Mouse (Mus musculus) cerebellum, postnatal 36 days (tissue): ENCODE results near the gene Med15.
"Not testable (repeated sequence)": the region's sequence is repeated elsewhere in the genome, so short reads cannot be mapped to it uniquely, and the experiment has no call there.

Experiments
- DNase-seq, 2 experiments: peaks; one replicate each; pipeline ENCODE4 v3.0.0; 2021 to 2022; ENCODE audit warnings: mixed read lengths in 2 of 2

Gene Med15

DNA sequence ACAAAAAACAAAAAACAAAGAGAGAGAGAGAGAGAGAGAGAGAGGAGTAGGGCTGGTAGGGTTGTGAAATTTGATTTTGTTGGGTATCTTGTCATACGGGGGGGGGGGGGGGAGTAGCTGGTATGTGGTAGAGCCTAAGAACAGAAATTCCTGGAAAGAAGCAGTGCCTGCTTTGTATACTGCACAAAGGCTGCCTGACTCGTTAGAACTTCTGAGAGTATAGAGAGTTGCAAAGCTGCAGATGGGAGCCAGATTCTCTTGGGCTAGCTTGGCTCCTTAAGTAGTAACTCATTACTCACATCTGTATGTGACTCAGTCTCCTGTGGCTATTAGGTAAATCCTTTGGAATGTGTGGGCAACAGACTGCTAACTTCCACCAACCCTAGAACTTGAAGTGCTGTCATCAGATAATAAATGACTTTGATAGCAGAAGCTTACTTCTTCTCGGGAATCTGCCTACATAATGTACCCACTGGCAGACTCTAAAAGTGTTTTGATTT lies at the start of gene Med15:
Med15 (minus strand) TSS at position 51 of the 500 bp plus-strand sequence.
- no peak for DNase-seq

DNA sequence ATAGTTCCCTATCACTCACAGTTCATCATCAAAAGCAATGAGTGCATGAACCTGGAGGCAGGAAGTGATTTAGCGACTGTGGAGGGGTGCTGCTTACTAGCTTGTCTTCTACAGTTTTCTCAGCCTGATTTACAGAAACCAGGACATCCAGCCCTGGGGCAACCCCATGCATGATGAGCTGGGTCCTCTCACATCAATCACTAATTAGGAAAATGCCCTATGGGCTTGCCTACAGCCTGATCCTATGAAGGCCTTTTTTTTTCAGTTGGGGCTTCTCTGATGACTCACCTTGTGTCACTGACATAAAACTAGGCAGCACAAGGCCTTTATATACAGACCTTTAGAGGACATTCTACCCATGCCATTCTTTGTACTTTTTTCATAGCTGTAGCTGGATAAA lies 47.0 kb upstream of the Med15 start:
- no peak for DNase-seq

DNA sequence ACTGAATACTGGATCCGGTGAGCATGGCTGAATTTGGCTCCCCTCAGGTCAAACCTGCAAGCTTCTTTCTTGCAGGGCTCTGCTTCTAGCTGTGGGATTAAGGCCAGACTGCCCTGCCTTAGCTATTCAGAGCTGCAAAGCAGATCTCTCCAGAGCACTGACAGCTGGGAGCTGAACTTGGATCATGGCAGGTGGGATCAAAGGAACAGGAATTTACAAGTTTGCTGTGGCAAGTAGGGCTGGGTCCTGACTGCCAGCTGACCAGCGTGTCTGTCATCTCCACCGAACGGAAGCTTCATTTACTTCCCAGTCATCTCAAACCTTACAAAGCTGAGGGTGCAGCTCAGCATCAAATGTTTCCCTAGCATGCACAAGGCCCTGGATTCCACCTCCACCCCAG lies 45.5 kb upstream of the Med15 start:
- no peak for DNase-seq

DNA sequence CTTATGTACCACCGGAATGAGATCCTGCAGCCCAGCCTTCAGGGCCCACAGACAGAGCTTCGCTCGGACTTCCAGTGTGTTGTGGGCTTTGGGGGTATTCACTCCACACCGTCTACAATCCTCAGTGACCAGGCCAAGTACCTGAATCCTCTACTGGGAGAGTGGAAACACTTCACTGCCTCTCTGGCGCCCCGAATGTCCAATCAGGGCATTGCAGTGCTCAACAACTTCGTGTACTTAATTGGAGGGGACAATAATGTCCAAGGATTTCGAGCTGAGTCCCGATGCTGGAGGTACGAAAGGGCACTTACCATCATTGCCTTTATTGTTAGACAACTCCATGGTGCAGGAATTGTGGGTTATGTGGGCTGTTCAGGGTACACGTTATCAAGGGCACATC lies 44.1 kb upstream of the Med15 start:
- DNase-seq: peak; percentile 47 to 53

DNA sequence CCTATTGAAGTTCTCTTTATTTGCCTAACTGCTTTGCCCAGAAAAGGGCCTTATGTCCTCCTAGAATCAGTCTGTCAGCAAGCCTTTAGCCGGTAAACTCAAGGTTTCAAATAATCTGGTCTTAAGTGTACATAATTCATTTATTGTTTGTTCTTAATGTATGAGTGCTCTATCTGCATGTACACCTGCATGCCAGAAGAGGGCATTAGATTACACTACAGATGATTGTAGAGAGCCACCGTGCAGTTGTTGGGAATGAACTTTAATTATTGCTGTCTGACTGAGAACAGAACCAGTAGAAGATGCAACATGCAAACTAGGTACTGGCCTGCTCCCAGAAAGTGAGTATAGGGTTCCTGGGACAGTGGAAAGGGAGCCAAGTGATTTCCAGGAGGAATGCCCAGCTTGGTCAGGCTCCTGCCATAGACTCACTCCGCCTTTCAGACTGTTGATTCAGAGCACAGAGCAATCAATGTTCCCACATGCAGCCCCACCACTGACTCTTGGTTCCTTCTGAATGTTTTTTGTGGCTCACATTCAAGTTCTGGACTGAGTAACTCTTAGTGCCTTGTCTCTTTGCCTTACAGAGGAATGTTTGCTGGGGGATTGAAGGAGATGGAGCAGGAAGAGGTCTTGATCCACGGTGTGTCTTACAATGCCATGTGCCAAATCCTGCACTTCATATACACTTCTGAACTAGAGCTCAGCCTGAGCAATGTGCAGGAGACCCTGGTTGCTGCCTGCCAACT lies 38.6 kb upstream of the Med15 start:
- no peak for DNase-seq

DNA sequence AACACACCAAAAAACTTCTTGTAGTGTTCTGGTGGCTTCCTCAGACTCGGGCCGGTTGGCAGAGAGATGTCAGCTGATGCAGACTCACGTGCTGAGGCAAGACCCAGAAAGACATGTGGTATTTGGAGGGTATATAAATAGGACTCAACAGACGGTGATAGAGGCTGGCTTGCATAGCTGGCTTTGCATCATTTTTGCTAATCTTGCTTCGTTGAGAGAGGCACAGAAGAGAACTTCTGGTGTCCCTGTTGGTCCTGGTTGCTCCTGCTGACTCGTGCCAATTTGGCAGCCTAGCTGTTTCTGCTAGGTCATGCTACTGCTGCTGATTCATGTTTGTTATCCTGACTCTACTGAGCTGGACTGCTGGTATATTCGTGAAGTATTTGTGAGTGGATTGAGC lies 36.1 kb upstream of the Med15 start:
- DNase-seq: peak; percentile 67 to 69

DNA sequence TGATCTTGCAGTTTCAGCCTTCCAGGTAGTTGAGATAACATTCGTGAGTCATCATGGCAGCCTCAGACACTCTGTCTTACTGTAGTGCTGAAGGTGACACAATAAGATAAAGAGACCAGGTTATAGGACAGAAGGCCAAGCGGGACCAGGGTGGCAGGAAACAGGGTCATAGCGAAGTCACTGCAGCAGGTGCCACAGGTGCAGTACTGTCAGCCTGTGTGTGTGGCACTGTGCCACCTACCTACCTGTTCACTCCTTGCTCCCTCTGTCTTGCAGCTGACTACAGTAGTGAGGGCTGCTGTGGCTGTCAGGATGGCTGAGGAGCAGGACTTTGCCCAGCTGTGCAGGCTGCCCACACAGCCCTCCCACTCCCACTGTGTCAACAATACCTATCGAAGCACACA lies 31.4 kb upstream of the Med15 start:
- DNase-seq: no peak

DNA sequence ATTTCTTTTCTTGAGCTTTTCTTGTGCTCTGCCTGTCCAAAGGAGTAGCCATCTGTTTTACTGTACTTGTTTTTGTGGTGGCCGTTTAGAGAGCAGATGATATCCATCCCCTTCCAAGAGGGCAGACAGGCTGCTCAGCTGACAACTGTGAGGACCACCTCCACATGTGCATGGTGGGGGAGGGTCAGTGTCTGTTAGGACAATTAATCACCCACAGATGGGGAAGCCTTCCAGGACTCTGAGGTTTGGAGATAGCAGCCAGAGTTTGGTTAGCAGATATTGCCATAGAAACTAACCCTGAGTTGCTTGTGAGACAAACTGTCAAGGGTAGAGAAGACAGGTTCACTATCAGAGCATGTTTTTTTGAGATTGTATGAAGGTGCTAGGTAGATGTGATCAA lies 28.4 kb upstream of the Med15 start:
- DNase-seq: no peak

DNA sequence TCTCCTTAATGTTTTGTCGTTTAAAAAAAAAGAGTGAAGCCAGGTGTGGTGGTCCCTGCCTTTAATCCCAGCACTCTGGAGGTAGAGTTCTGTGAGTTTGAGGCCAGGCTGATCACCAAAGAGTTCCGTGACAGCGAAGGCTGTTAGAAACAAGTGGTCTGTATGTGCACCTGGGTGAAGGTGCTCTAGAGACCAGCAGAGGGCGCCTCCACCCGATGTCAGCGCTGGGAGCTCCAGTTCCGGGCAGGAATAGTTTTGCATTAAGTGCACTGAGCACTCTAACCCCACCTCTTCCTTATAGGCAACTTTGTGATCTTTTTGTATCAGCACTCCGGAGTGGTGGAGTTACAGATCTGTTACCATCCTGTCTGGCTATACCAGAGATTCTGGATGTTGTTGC lies 28.0 kb upstream of the Med15 start:
- peak; percentile 43 to 44 for DNase-seq

DNA sequence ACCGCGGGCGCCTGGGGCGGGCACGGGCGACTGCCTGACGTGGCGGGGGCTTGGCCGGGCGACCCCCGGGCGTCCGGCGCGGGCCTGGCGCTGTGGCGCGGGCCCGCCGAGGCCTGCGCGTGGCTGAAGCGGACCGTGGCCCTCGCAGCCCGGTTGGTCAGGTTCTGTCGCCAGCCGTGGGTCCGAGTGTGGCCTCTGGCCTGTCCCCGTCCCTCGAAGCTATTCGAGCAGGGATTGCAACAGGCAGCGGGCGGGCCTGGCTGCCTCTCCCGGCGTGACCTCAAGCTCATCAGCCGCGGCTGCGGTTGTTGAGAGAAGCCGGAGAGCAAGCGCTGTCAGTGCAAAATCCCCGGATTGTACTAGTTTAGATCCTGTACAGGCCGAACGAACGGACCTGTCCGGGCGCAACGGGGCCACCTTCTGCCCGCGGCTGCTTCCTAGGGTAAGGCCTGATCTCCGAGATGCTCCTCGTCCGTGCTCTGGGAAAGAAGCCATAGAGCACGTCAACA lies 27.2 kb upstream of the Med15 start:
- peak; percentile 63 to 67 for DNase-seq

DNA sequence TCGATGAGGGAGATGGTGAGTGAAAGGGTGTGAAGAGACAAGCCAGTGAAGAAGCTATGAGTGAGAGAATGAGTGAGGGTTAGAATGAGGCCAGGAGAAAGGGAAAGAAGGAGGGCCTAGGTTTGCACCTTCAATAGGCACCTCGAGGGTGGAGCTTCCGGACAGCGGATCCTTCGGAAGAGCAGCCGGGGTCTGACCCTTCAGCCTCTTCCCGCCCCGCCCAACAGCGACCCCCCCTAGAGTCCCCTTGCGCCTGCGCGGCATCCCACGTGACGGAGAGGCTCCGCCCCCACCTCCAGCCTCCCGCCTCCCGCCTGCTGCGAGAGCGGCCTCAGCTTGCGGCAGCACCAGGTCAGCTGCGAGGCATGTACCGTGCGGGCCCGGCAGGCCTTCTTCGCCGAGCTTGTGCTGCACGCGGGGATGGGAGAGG lies 26.7 kb upstream of the Med15 start, which contains the start of gene Klhl22:
Klhl22 (plus strand) TSS at position 275 of the 430 bp plus-strand sequence.
- peak; percentile 88 to 94 for DNase-seq

DNA sequence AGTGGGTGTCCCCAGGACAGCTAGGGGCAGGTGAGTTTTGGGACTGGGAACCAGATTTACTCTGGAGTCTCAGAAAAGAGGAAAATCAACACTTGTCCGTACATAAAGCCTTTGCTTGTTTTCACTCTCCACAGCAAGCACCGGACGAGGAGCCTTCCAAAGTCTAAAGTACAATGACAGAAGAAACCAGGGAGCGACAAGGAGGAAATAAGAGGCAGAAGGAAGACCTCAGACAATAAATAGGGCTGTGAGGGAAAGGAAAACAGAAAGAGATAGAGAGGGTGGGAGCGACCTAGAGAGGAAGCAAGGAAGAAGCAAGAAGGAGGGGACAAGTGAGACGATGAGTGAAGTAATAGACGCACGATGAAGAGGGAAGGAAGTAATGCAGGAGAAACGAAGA lies 26.2 kb upstream of the Med15 start:
- no peak for DNase-seq

DNA sequence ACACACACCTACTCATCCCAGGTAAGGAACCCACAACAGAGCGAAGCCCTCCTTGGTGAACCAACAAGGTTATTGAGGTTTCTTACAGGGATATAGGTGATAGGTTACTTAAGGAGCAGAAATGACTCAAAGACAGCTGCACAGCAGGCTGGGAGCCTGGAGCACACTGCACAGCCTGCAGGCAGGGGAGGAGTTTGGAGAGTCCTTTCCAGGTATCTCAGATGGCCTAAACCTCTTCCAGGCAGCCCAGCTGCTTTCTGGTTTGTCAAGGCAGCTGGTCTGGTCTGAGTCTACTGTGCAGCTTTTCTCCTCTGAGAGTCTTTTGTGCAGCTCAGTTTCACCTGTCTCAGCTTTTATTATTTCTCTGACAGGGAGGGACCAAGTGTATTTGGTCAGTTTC lies 25.1 kb upstream of the Med15 start:
- DNase-seq: no peak

DNA sequence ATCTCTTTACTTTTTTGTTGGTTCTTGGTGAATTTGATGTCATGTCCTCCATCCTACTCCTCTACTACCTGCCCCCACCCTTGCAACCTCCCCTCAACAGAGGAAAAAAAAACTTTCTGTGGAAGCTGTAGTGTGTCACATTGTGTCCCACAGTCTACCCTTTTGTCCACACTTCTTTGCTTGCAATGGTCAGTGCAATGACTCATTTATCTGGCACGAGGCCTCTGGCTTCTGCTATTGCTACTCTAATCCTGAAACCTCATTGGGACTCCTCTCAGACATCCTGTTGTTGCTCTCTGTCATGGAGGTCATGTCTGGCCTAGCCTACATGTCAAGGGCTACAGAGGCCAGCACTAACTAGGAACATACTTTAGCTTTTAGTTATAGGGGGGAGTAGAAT lies 21.0 kb upstream of the Med15 start:
- DNase-seq: no peak

DNA sequence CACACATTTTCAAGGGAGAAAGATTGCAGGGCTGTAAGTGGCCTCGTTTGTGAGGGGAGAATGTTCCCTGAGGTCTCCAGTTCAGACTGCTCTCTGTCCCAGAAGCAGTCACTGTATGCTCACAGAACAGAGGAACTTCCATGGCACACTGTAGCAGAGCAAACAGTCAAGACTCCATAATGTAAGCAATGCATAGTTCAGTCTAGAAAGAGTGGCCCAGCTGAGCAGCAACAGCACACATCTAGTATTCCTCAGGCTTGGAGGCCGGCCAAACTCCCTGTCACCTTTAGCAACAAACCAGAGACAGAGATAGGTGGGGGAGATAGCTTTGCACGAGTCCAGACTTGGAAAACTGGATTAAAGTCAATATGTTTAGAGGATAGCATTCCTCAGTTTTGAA lies 20.3 kb upstream of the Med15 start:
- no peak for DNase-seq

DNA sequence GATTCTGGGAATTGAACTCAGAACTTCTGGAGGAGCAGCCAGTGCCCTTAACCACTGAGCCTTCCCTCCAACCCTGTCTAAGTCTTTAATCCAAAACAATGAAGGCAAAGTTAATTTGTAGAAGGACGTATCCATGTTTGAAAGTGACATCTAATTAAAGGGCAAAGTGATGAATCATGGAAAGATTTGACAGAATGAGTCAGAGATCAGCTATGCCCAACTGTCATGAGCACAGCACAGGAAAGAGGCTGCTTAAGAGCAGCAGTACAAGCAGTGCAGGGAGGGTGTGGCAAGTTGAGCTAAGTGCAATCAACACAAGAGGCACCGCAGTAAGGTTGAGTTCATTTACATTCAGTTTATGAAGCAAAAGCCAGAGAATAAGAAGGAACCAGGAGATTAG lies 12.4 kb upstream of the Med15 start:
- no peak for DNase-seq

DNA sequence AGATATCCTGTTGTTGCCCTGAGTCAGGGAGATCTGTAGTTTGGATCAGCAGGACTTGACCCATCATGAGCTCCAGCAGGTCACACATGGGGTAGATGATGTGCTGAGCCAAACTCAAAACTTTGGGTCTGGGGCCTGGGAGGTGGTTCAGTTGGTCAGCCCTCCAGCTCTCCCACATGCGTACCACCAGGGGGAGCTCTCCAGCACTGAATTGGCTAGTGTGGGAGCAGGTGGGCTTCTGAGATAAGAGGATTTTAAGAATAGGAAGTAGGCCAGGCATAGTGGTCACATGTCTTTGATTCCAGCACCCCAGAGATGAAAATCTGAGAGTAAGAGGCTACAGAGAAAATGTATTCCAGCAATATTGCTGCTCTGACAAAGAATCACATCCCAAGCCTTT lies 11.8 kb upstream of the Med15 start:
- DNase-seq: peak; percentile 49

DNA sequence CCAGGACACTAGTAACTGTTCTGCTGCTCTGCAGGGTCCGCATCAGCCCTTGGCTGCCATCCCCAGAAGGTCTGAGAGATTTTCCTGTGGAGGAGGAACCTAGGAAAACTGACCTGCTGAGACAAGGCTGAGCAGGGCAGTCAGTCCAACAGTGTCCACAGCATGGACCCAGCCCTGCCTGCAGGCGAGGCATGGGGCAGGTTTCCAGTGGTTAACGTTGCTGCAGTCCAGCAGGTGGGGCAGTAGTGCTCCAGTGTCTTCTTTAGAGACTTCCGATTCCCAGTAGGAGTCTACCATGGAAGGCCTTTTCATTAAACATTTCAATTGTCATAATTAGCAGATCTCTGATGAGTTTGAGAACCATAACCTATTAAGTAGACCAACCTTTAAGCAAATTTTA lies 10.6 kb upstream of the Med15 start:
- DNase-seq: no peak

DNA sequence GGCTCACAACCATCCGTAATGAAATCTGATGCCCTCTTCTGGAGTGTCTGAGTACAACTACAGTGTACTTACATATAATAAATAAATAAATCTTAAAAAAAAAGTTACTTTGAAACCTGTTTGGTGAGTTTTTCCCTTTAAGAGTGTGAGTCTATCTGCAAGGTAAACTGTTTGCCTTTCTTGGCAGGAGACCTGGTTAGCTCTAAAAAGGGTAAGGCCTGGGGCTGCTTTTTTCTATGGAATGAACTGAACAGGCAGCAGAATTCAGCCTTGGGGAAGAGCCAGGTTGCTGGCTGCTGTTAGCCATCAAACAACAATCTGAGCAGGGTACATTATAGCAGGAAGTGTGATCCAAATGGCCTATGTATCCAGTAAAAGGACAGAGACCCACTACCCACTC lies 10.1 kb upstream of the Med15 start:
- DNase-seq: no peak

DNA sequence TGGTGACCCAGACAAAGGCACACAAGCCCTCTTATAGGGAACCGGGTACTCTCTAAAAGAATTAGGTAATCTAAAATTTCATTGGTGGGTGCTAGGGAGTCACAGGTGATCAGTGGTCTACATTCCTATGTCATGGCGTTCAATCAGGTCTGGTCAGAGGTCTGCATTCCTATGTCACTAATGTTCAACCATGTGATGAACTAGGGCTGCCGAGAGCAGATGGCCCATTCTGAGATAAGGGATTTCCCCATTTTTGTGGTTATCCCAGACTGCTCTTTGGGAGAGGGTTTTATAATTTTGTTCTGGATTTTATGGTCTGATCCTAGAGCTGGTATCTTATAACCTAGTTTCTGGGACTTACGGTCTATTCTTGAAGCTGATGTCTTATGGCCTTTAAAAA lies 7.4 kb upstream of the Med15 start:
- no peak for DNase-seq

DNA sequence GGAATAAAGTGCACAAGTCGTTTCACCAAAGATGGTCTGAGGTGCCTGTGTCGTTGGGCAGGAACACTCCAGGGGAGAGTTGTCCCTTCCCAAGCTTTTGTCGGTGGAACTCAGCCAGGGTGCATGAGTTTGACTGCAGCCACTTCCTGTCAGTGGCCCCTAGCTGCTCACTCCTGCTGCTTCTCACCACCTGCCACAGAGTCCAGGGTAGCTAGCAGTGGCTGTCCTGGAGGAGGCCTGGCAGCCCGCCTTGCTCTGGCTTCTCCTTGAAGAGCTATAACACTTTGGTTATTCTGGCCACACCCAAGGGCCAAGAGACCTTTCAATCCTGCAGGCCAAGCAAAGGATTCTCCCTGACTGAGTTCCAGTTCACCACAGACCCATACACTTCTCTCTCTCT lies 3.5 kb upstream of the Med15 start:
- DNase-seq: no peak

DNA sequence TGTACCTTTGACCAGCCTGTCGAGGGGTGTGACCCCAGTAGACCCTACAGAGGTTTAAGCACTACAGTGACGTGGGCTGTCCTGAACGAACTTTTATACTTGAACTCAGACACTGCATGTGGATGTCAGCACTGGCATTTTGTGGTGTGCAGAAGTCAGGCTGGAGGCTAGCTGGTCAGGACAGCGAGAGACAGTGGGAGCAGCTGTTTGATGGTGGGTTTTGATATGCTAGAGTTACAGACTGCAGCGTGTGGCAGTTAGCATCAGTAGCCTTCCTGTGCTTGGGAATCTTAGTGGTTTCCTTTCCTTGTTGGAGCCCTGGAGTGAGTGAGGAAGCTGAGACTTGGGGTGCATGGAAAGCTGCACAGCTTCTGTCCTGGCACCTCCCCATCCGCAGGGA lies 2.2 kb upstream of the Med15 start:
- DNase-seq: not testable (repeated sequence)

DNA sequence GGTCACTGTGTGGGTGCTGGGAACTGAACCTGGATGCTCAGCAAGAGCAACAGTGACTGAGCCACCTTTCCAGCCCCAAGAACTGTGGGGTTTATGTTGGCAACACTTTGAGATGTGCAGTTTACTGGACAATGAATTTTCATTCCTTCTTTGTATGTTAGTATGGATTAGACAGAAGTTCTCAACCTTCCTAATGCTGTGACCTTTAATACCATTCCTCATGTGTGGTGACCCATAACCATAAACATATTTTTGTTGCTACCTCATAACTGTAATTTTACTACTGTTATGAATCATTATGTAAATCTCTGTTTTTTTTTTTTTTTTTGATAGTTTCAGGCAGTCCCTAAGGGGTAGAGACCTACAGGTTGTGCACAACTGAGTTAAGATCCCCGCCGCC lies 955 bp upstream of the Med15 start:
- no peak for DNase-seq

DNA sequence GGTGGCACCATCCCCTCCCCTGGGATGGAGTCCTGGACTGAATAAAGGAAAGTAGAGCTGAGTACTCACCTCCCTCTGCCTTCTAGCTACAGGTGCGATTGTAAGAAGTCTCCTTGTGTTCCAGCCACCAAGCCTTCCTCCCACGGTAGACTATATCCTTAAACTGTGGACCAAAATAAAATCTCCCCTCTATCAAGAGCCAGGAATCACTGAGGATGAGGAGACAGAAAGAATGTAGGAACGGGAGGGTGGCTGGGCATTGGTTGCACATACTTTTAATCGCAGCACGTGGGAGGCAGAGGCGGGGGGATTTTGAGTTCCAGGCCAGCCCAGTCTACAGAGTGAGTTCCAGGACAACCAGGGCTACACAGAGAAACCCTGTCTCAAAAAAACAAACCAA lies 260 bp downstream of the Med15 start:
- DNase-seq: no peak

DNA sequence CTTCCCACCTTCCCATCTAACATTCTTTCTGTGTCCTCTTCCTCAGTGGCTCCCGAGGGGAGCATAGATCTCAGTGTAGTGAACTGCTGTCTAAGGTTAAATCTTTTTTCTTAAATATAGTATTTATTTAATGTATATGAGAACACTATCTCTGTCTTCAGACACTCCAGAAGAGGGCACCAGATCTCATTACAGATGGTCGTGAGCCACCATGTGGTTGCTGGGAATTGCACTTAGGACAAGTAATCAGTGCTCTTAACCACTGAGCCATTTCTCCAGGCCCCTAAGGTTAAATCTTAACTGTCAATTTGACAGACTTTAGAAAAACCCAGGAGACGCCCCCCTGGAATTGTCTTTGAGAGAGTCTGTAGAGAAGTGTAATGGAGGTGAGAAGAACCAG lies 670 bp downstream of the Med15 start:
- DNase-seq: no peak
